Mouse (Mus musculus) liver, embryonic 16.5 days (tissue): Measurements from ENCODE around the gene Vamp2. TPM values are rescaled to one million over a fixed set of nuclear protein-coding genes. Genes with fewer than 3 reads are reported as not detected.
A peak's percentile ranks its signal among the peaks of the same experiment; 100 is the strongest.

ENCODE experiments used
- ATAC-seq: fragments of 200-750 bp; cut with Nextera tagmentation; 2 replicates; pipeline ENCODE4 v1.8.0; 2017; ENCODE audit warnings: low read depth, mild to moderate bottlenecking, moderate number of reproducible peaks, moderate library complexity
- H3K27ac ChIP-seq: fragments of 300-500 bp; sonication (generic); 2 replicates; pipeline ENCODE4 v1.5.1; 2014; ENCODE audit warnings: mild to moderate bottlenecking, low read length
- H3K27me3 ChIP-seq: fragments of 300-500 bp; sonication (generic); 2 replicates; pipeline ENCODE4 v1.6.1; 2014; ENCODE audit warnings: low read depth, low read length, mixed read lengths; ENCODE audit not compliant: control insufficient read depth, insufficient read depth
- H3K36me3 ChIP-seq: fragments of 300-500 bp; sonication (generic); 2 replicates; pipeline ENCODE4 v1.6.1; 2014; ENCODE audit warnings: mild to moderate bottlenecking; ENCODE audit not compliant: control insufficient read depth, insufficient read depth
- H3K4me1 ChIP-seq: fragments of 300-500 bp; sonication (generic); 2 replicates; pipeline ENCODE4 v1.6.1; 2014; ENCODE audit warnings: low read depth, low read length, mixed read lengths; ENCODE audit not compliant: control insufficient read depth
- H3K4me2 ChIP-seq: fragments of 300-500 bp; sonication (generic); 2 replicates; pipeline ENCODE4 v1.6.1; 2014; ENCODE audit warnings: low read depth, low read length, mixed read lengths
- H3K4me3 ChIP-seq: fragments of 300-500 bp; sonication (generic); 2 replicates; pipeline ENCODE4 v1.5.1; 2014; ENCODE audit warnings: low read depth, mild to moderate bottlenecking, low read length
- H3K9ac ChIP-seq: fragments of 300-500 bp; sonication (generic); 2 replicates; pipeline ENCODE4 v1.6.1; 2014; ENCODE audit warnings: low read depth, low read length
- H3K9me3 ChIP-seq: fragments of 300-500 bp; sonication (generic); replicated peaks from 2 replicates; pipeline ENCODE4 v1.6.1; 2016; ENCODE audit warnings: low read length; ENCODE audit not compliant: control insufficient read depth
- WGBS: fragments of 180-500 bp; shearing (Covaris S2); extraction: QIAGEN DNeasy Blood & Tissue Kit; methylation state at CpG from one replicate; pipeline ENCODE4 v1.1.7; 2014; ENCODE audit not compliant: insufficient replicate concordance; 5-methylcytosine and 5-hydroxymethylcytosine counted together
- polyA plus RNA-seq: library from polyadenylated mRNA; unstranded; fragments of >200 nt; fragmentation: Nextera tagmentation; extraction: Ambion mirVana; gene quantifications from 2 replicates; pipeline ENCODE4 v1.2.1, GENCODE M21; 2015

Vamp2 gene
- polyA plus RNA-seq, 1 experiment from 2014 or later, result 25.4 TPM

DNA sequence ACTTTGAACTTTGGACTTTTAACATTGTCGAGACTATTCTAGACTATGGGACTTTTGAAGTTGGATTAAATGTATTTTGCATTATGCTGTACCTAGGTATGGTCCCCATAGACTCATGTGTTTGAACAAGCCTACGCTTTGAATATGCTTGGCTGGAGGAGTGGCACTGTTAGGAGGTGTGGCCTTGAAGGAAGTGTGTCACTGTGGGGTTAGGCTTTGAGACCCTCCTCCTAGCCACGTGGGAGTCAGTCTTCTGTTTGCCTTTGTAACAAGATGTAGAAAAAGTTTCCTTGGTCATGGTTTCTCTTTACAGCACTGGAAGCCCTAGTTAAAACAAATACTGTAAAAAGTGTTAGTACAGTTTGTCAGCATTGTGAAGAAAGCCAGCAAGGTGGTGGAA, 34.4 kb upstream of the Vamp2 start:
- Histone ChIP-seq H3K4me1 (peaks cover 12% of the 10 kb centered on the region), H3K36me3 (peaks cover 31% of the 10 kb centered on the region), H3K27me3 (no peaks in the 10 kb centered on the region), H3K9ac (no peak overlapping the region), H3K9me3 (no peaks in the 10 kb centered on the region), H3K4me3 (no peak overlapping the region), H3K4me2 (no peak overlapping the region), H3K27ac (no peak overlapping the region)
- 54% methylated on average over 3 of the region's 3 CpGs for WGBS
- no peak for ATAC-seq

DNA sequence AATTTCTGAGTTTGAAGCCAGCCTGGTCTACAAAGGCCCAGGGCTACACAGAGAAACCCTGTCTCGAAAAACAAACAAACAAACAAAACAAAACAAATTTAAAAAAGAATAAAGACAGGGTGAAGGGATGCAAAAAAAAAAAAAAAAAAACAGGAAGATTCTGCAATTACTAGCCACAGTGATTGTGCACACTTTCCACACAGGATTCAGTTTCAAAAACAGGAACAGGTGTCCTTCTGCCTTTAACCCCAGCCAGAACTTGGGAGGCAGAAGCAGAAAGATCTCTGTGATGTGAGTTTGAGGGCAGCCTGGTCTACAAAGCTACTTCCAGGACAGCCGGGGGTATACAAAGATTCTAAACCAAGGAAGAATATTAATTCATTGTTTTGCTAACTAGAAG, 30.0 kb upstream of the Vamp2 start:
- WGBS, result 51% methylated on average over 2 of the region's 2 CpGs
- no peak for ATAC-seq
- H3K9me3 ChIP-seq, result no peaks in the 10 kb centered on the region

DNA sequence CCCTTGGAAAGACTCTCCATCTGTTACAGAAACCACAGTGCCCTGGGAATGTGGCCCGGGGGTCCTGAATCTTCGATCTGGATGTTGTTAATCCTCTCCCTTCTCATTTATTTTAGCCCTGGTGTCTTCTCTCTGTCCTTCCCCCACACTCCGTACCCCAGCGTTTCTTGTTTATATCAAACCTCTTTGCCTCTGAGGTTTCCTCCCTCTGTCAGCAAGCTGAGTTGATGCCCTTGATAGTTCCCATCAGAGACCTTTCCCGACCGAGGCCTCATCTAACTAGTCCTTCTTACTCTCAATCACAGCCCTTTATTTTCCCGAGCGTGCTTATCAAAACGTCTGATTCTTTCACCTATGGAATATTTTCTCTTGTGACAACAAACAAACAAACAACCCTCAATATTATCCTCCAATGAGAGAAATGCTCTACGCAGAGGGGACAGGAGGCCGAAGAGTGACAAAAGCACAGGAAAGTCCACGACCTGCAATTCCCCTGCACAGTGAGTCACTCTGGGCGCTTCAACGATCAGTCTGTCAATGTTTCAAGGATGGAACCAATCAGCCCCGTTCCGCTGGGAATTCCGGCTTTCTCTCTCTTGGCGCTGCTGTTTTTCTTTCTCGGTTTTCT, 29.4 kb upstream of the Vamp2 start:
- Histone ChIP-seq H3K36me3 (no peaks in the 10 kb centered on the region), H3K4me3 (peak overlapping the region; percentile 99), H3K9me3 (no peaks in the 10 kb centered on the region), H3K4me2 (peak overlapping the region; percentile 89), H3K27ac (peak overlapping the region; percentile 89), H3K4me1 (peaks cover 26% of the 10 kb centered on the region), H3K9ac (peak overlapping the region; percentile 74), H3K27me3 (no peaks in the 10 kb centered on the region)
- WGBS, result 2% methylated on average over 19 of the region's 19 CpGs
- no peak for ATAC-seq

More for the DNA sequence above, 30.0 kb upstream of the Vamp2 start:
- Histone ChIP-seq H3K36me3 (no peaks in the 10 kb centered on the region), H3K4me1 (peaks cover 25% of the 10 kb centered on the region), H3K4me3 (peak overlapping the region; percentile 99), H3K27ac (peak overlapping the region; percentile 89), H3K27me3 (no peaks in the 10 kb centered on the region), H3K9ac (peak overlapping the region; percentile 74), H3K4me2 (peak overlapping the region; percentile 89)

DNA sequence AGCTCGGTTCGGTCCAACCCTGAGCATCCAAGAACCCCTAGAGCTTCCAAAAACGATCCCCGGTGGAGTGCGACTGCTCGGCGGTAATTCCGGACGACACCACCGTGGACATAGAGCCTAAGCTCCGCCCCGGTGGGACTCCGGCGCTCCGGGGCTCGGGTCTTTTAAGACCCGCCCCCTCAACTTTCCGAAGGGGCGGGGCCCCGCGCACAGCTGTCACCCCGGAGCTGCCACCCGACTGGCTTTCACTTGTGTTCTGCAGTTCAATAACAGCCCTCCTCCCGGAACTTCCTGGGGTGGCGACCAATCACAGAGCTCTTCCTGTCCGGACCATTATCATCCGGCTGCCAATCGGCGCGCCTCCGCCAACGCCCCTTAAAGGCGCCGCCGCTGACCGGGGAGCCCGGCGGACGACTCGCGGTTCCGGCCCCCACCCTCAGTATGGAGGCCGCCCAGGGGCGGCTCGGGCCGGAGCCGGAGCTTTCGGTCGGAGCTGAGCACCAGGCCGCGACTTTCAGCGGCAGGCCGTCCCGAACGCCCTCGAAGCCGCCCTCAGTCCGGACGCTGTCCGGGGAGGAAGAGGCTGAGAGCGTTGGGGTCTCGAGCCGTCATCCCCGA, 28.8 kb upstream of the Vamp2 start, which contains the start of gene Borcs6:
Gene Borcs6 (plus strand): TSS at position 361 of the 618 bp plus-strand sequence.
- no peaks in the 10 kb centered on the region for H3K36me3 ChIP-seq
- no peaks in the 10 kb centered on the region for H3K27me3 ChIP-seq
- H3K4me2 ChIP-seq, result peak within 1 kb of the TSS; percentile 97
- H3K9me3 ChIP-seq, result no peaks in the 10 kb centered on the region
- peak within 1 kb of the TSS; percentile 94 for H3K27ac ChIP-seq
- peak within 1 kb of the TSS; percentile 99 for H3K9ac ChIP-seq
- peak; percentile 87 for ATAC-seq
- H3K4me3 ChIP-seq, result peak within 1 kb of the TSS; percentile 99
- peaks cover 32% of the 10 kb centered on the region for H3K4me1 ChIP-seq
- under 1% methylated on average over 64 of the region's 64 CpGs for WGBS

DNA sequence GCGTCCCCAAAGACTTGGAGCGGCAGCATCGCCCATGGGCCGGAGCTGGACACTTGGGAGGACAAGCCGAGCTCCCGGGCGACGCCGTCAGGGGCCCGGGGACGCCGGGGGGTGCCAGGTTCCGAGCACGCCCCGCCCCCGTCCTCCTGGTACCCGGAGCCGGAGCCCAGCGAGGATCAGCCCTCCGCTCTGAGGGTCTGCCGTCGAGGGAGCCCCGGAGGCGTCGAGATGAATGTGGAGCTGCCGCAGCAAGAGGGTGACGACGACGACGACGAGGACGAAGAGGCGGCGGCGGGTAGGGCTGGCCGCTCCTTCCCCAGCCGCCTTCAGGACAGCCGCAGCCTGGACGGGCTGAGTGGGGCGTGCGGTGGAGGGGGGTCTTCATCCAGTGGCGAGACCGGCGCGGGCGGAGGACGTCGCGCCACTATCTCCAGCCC, 28.3 kb upstream of the Vamp2 start:
- H3K27ac ChIP-seq, result peak overlapping the region; percentile 94
- WGBS, result 0% methylated on average over 49 of the region's 49 CpGs
- no peaks in the 10 kb centered on the region for H3K36me3 ChIP-seq
- H3K9ac ChIP-seq, result peak overlapping the region; percentile 99
- peak overlapping the region; percentile 99 for H3K4me3 ChIP-seq
- H3K27me3 ChIP-seq, result no peaks in the 10 kb centered on the region
- H3K4me2 ChIP-seq, result peak overlapping the region; percentile 97
- H3K4me1 ChIP-seq, result peaks cover 32% of the 10 kb centered on the region
- peak; percentile 3; the same call in 1 of the 2 replicates for ATAC-seq
- no peaks in the 10 kb centered on the region for H3K9me3 ChIP-seq

DNA sequence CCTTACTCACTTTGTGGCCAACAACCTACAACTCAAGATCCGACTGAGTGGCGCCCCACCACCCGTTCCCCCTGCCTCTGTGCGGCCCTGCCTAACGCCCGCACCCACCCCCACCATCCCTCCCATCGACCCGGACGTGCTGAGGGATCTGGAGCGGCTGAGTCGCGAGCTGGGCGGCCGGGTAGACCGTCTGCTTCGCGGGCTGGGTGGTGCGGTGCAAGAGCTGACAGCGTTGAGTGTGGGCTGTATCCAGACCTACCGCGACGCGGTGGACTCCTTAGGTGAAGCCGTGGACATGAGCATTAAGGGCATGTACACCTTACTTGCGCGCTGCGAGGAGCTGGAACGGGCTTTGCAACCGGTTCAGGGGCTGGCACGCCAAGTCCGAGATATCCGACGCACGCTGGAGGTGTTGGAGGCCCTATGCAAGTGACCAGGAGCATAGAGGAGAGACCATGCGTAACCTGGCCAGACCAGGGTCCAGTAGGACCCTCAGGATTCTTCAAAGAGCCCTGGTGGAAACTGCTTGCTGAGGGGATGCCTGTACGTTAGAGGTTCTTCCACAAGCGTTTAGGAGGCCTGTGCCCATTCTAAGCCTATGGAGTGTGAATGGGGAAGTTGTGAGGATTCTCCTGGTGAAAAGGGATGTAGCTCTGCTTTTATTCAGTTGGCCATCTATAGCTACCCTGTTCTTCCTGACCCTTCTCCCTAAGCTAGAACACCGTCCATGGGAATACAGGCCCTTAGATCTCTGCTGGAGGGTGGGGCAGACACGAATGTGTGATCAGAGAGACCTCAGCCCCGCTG, 27.6 kb upstream of the Vamp2 start:
- H3K9me3 ChIP-seq, result no peaks in the 10 kb centered on the region
- peak overlapping the region; percentile 97 for H3K4me2 ChIP-seq
- H3K27ac ChIP-seq, result peak overlapping the region; percentile 94
- peaks cover 32% of the 10 kb centered on the region for H3K4me1 ChIP-seq
- no peak for ATAC-seq
- no peaks in the 10 kb centered on the region for H3K27me3 ChIP-seq
- peak overlapping the region; percentile 99 for H3K9ac ChIP-seq
- no peaks in the 10 kb centered on the region for H3K36me3 ChIP-seq
- peak overlapping the region; percentile 99 for H3K4me3 ChIP-seq
- 3% methylated on average over 40 of the region's 40 CpGs for WGBS

DNA sequence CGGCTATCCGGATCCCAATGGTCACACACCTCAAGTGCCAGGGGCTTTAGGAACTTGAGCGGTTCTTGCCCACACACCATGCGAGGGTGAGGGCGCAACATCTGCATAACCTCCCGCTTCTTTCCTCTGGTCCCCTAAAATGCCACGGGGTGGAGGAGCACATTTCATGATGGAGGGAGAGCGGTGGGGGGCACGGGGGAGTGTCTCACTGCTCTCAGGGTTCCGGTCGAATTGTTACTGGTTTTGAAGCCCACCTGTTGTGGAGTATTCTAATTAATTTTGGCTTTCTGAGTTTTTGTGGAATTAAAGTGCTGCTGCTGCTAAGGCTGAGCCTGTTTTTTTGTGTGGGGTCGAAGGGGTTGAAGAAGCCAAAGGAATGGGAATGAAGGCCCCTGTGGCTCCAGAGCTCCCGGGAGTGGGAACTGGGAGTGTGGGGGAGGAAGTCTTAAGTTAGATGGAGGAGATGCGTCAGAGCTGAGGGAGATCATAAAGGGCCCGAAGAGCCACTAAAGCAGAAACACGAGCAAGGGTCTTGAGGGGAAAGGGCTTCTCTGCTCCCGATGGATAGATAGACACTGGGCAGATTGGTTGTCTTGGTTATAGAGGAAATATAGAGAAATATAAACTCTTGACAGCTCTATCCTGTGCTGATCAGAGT, 26.9 kb upstream of the Vamp2 start:
- Histone ChIP-seq H3K27me3 (no peaks in the 10 kb centered on the region), H3K4me2 (peak overlapping the region; percentile 97), H3K4me3 (peak overlapping the region; percentile 99), H3K9ac (peak overlapping the region; percentile 99), H3K9me3 (no peaks in the 10 kb centered on the region), H3K4me1 (peaks cover 39% of the 10 kb centered on the region), H3K36me3 (no peaks in the 10 kb centered on the region), H3K27ac (0 out of 2 replicates have a peak overlapping the region, but pooled peaks have one; percentile 94)
- ATAC-seq, result no peak
- 40% methylated on average over 17 of the region's 17 CpGs for WGBS

DNA sequence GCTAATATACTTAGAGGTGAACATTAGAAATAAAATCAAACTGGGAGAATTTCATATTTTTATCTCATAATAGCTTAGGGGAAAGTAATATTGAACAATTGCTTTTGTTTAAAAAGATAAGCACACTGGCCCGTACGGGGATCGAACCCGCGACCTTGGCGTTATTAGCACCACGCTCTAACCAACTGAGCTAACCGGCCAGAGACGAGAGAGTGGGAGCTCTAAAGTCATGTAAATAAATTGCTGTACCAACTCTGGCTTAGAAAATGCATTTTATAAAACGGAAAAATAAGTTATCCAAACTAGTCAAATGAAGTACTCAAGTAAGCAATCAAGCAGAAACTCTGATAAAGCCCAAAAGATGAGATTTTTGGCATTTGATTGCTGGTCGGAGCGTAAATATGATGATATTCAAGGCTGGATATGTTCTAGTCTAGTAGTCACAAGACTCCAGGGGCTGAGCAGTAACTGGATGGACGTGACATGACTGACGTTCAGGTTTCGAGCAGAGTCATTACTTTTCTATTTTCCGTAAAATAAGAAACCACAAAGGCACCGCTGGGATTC, 26.0 kb upstream of the Vamp2 start:
- H3K4me2 ChIP-seq, result peak overlapping the region; percentile 97
- peaks cover 46% of the 10 kb centered on the region for H3K4me1 ChIP-seq
- H3K27ac ChIP-seq, result peak overlapping the region; percentile 81
- peak overlapping the region; percentile 49 for H3K9ac ChIP-seq
- no peaks in the 10 kb centered on the region for H3K9me3 ChIP-seq
- no peaks in the 10 kb centered on the region for H3K27me3 ChIP-seq
- no peak for ATAC-seq
- H3K4me3 ChIP-seq, result peak overlapping the region; percentile 81
- H3K36me3 ChIP-seq, result no peaks in the 10 kb centered on the region
- under 1% methylated on average over 17 of the region's 17 CpGs for WGBS
